Mouse (Mus musculus) brain, embryonic 18.5 days (tissue): ENCODE results near the gene Styxl1.

Experiments
- DNase-seq: peaks from one replicate; pipeline ENCODE4 v3.0.0-alpha.2; 2012; ENCODE audit warnings: low read depth, low spot score

Styxl1 gene

GRCm38 (mm10) chr5:135764971-135765370 lies 13.2 kb downstream of the Styxl1 start:
- no peak for DNase-seq

- peak; percentile 49 for DNase-seq
Measured at GRCm38 (mm10) chr5:135763526-135763925, 14.7 kb downstream of the Styxl1 start.

- DNase-seq = no peak
Measured at GRCm38 (mm10) chr5:135761881-135762280, 16.3 kb downstream of the Styxl1 start.

GRCm38 (mm10) chr5:135751595-135751994 lies 26.6 kb downstream of the Styxl1 start:
- DNase-seq = no peak

GRCm38 (mm10) chr5:135751041-135751440 lies 27.1 kb downstream of the Styxl1 start:
- no peak for DNase-seq

- no peak for DNase-seq
Measured at GRCm38 (mm10) chr5:135744742-135745141, 33.4 kb downstream of the Styxl1 start.

GRCm38 (mm10) chr5:135743741-135744609 lies 34.2 kb downstream of the Styxl1 start, which contains the start of gene Tmem120a:
Gene Tmem120a, minus strand, starts transcription at chr5:135744448.
- DNase-seq = peak; percentile 73

- no peak for DNase-seq
Measured at GRCm38 (mm10) chr5:135742941-135743740, 35.0 kb downstream of the Styxl1 start.

- no peak for DNase-seq
Measured at GRCm38 (mm10) chr5:135742156-135742555, 36.0 kb downstream of the Styxl1 start.

- no peak for DNase-seq
Measured at GRCm38 (mm10) chr5:135738266-135738665, 39.9 kb downstream of the Styxl1 start.

GRCm38 (mm10) chr5:135737154-135737553 lies 41.0 kb downstream of the Styxl1 start:
- no peak for DNase-seq

- no peak for DNase-seq
Measured at GRCm38 (mm10) chr5:135736544-135736943, 41.6 kb downstream of the Styxl1 start.

GRCm38 (mm10) chr5:135735741-135736140 lies 42.4 kb downstream of the Styxl1 start:
- no peak for DNase-seq

- DNase-seq = no peak
Measured at GRCm38 (mm10) chr5:135734057-135734680, 44.0 kb downstream of the Styxl1 start.

- no peak for DNase-seq
Measured at GRCm38 (mm10) chr5:135733071-135733470, 45.1 kb downstream of the Styxl1 start.

GRCm38 (mm10) chr5:135731322-135731721 lies 46.9 kb downstream of the Styxl1 start:
- no peak for DNase-seq

- DNase-seq = no peak
Measured at GRCm38 (mm10) chr5:135730916-135731315, 47.3 kb downstream of the Styxl1 start.

- no peak for DNase-seq
Measured at GRCm38 (mm10) chr5:135730278-135730677, 47.9 kb downstream of the Styxl1 start.

- DNase-seq = no peak
Measured at GRCm38 (mm10) chr5:135729351-135729750, 48.8 kb downstream of the Styxl1 start.

GRCm38 (mm10) chr5:135728361-135728760 lies 49.8 kb downstream of the Styxl1 start:
- no peak for DNase-seq

- DNase-seq = no peak
Measured at GRCm38 (mm10) chr5:135727871-135728270, 50.3 kb downstream of the Styxl1 start.
